Mouse (Mus musculus): Measurements from ENCODE around the gene Cog5.

Gene Cog5

DNA sequence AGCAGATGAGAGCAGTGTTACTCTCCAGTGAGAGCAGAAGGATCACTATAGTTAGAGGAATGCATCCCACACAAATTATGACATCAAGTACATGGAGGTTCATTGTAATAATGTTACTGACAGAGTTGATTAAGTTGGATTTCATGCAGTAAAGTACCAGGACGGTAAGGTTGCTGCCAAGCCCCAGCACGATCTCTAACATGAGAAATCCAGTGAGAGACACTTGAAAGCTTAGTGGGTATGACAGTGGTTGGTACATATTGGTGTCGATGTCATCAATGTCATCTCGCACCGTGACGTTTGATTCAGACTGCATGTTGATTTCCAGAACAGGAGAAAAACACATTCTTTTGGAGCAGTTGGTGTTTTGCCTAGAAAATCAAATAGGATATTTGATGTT is 55.0 kb downstream of the Cog5 start:
- no peak for DNase-seq (ENCODE audit: low read depth)

DNA sequence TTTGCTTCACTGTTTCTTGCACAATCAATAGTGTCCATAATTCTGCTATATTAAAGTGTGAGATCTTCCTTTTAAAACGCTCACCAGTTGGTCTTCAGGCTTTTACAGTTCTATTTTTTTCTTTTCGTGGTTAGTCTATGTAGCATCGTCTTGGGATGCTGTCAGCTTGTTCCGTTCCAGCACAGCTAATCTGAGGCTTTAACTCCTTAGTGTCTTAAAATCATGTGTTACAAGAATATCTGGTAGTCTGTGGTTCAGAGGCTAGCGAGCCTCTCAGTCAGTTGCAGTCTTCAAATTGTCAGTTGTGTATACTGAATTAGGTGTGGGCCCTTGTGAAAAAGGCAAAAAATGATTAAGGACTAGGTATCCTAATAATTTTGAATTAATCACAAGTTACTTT is 57.6 kb downstream of the Cog5 start:
- DNase-seq (ENCODE audit: low read depth) = no peak

DNA sequence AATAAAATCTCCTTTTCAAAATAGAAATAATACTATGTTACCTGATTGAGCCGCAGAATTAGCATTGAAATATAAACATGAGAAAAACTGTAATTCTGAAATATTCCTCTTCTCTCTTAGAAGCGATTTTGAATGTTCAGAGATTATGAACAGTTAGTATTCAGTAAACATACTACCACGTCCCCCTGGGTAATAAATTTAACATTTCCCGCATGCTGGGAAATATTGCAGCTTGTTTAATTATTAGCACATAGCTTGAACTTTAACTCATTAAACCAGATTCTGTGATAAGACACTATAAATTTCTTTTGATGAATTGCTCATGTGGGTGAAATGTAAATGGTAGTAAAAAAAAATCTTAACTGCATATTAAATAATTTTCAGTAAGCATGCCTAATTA is 58.1 kb downstream of the Cog5 start:
- DNase-seq (ENCODE audit: low read depth) = no peak

DNA sequence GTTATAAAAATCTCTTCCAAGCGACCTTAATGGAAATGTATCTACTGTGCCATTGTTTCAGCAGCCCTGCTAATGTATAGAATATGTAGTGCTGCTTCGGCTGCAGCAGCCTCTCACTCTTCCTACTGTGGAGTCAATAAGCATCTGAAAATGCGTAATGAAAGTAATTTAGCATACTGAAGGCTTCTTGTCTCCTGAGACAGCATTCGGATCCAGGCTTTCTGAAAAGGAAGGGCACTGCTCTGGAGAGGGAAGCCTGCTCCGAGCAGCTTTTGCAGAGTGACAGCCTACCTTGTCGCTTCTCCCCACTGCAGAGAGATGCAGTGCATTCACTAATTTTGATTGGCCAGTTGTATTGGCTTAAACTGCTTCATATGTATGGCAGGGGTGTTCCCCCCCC is 58.9 kb downstream of the Cog5 start, which contains the start of gene Gpr22:
TSS of gene Gpr22 (minus strand) at position 348 of the 400 bp plus-strand sequence.
- no peak for DNase-seq (ENCODE audit: low read depth)

DNA sequence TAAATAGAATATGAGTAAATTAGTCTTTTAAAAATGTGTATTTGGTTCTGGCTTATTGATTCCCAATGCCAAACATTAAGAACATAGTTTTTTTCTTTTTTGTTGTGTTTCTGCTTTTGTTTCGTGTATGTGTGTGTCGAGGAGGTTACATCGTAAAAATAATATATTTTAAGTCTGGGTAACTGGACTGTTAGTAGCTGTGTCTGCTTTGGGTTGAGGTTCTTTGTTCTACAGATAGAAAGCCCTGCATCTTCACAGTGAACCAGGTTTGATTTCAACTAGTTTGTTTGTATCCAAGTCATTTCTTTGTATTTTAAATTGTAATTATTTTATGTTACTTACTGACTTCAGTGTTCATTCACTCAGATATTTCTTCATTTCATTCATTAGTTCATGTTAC is 59.4 kb downstream of the Cog5 start:
- DNase-seq (ENCODE audit: low read depth) = no peak

DNA sequence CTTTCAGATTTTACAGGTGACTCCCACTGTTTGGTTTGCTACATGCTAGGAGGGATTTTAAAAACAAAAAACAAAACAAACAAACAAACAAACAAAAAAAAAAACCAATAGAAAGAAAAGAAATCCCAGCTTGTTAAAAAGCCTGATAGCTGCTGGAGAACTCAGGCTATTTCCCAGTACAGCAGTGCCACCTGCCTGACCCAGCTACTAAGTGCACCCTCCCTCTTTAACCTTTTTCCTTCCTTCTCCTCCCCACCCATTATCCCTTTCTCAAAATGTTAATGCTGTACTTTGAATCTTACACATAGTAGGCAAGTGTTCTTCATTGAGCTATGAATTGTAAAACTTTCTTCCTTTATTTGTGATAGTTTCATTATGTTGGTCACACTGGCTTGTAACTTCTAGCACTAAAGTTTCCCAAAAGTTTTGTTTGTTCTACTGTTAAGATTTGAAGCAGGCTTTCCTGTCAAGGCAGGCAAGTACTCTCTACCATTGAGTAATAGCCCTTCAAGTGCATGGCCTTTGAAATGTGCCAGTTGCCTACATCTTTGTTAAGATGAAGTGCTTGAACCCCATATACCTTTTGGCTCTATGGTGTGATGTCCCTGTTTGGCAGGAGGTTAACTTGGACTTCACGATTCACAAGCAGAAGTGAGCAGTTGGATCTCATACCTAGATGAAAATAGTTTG is 65.1 kb downstream of the Cog5 start:
- DNase-seq (ENCODE audit: low read depth) = peak; percentile 17

DNA sequence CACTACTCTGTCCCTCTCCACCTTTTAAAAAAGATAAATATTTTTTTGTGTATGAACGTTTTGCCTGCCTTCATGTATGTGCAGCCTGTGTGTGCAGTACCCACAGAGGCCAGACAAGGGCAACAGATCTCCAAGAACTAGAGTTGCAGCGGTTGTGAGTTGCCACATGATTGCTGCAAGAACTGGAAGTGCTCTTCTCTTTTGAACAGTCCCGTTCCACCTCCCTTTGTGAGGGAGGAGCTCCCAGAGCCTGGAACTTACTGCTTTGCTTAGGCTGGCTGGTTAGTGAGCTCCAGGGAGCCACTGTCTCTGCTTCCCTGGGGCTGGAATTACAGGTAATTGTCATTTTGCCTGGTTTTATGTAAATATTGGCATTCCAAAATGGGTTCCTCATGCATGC is 69.9 kb downstream of the Cog5 start:
- no peak for DNase-seq (ENCODE audit: low read depth)

DNA sequence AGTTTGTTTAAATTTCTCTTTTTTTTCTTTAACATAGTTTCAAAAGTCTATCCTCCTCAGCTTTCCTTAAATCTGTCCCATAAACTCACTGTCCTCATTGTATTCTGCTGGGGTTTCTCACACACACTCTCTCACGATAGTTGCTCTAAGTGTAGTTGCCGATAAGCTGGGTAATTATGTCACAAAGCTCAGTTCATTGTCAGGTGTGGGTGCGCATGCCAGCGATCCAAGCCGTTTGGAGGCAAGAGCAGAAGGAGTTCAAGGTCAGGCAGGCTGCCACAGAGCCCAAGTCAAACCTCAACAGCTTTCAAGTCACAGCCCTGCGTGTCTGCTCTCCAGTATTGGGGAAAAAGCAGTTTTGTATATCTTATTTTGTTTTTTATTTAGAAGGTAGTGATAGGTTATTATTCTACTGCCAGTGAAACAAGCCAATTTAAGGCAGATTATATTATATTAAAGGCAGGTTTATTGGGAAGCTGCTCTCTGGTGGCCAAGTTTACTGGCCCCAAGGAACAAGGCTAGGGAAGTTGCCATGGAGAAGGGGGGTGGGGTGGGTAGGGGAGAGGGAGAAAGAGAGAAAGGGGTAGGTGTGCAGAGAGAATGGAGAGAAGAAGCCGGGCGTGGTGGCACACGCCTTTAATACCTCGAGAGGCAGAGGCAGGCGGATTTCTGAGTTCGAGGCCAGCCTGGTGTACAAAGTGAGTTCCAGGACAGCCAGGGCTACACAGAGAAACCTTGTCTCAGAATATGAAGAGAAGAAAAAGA is 71.0 kb downstream of the Cog5 start:
- DNase-seq (ENCODE audit: low read depth) = no peak

DNA sequence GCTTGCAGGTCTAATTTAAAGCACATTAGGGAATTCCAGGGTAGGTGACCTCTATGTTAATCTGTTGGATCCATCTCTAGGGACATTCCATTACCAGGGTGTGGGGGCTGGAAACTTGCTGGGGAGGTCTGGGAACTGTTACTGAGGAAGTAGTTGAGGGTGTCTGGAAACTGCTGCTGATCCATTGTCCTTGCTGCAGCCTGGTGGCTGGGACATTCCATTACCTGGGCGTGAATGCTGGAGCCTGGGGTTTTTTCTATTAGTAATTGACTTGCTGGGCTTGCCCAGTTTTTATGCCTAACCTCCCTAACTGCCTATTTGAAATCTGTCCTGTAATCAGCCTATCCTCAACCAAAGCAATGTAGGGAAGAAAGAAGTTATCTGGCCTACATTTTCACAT is 72.0 kb downstream of the Cog5 start:
- DNase-seq (ENCODE audit: low read depth) = no peak

DNA sequence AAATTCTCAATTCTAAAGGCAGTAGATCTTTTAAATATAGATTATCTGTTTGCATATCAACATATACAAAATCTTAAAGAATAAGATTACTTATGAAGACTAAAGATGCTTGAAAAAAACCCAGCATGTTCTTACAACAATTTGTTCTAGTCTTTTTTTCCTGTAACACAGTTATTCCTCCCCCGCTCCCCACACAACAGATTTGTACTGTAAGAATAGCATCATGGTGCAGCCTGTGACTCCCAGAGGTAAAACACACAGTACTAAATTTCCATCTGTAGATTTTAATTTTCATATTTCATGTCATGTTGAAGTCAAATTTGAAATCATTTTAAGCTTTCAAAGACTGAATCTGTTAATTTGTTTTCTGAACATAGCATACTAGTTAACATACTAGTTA is 75.5 kb downstream of the Cog5 start:
- no peak for DNase-seq (ENCODE audit: low read depth)

DNA sequence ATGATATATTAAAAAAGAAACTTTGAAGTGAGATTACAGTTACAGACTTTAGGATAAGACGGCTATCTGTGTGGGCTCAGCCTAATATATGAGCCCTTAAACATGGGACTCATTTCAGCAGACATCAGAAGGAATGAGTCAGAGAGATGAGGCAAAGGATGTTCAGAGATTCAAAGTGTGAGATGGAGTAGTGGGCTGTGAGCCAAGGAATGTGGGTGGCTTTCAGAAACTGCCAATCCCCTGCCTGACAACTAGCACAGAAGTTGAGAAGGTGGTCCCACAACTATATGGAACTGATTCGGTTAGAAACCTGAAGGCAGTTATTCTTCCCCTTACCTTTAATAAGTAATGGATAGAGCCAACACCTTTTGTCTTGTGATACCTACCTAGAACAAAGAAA is 79.9 kb downstream of the Cog5 start:
- DNase-seq (ENCODE audit: low read depth) = no peak

DNA sequence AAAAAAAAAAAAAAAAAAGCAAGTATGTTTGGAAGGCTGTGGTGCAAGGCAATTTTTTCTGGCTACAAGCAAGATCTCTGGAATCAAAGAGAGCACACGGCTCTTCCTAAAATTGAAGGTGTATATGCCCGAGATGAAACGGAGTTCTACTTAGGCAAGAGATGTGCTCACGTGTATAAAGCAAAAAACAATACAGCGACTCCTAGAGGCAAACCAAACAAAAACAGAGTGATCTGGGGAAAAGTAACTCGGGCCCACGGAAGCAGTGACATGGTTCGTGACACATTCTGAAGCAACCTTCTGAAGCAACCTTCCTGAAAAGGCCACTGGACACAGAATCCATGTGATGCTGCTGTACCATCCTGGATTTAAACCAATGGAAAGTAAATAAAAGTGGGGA is 92.6 kb downstream of the Cog5 start:
- DNase-seq (ENCODE audit: low read depth) = no peak

DNA sequence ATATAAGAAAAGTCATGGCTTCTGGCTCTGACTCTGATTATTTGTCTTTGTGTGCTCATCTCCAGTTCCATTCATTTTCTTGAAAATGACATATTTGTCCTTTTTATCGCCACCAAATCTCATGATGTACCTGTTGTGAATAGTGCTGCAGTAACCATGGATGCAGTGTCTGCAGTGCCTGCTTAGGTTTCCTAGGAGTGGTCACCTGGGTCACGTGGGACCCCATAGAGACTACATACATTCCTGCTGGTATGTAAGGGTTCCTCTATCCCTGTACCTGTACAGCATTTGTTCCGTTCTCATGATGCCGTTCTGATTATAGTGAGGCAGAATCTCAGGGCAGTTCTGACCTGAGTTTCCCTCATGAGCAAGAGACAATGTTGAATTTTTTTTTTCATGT is 95.2 kb downstream of the Cog5 start:
- DNase-seq (ENCODE audit: low read depth) = no peak

DNA sequence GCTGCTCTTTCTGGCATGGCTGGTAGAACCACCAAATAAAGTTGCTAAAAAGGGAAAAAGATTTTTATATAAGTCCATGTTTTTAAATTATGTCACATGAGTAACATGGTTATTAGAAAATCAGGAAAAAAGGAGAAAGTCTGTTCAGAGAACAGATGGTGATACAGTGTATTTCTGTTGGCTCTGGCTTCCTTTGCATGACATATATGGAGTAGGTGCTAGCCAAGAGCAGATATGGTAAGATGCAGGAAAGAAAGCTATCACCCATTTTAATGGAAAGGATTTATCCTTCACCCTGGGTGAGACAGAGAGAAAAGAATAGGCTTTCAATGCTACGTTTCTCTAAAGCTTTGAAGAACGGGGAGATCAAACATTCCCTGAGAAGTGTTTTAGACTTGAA is 99.8 kb downstream of the Cog5 start:
- no peak for DNase-seq (ENCODE audit: low read depth)

DNA sequence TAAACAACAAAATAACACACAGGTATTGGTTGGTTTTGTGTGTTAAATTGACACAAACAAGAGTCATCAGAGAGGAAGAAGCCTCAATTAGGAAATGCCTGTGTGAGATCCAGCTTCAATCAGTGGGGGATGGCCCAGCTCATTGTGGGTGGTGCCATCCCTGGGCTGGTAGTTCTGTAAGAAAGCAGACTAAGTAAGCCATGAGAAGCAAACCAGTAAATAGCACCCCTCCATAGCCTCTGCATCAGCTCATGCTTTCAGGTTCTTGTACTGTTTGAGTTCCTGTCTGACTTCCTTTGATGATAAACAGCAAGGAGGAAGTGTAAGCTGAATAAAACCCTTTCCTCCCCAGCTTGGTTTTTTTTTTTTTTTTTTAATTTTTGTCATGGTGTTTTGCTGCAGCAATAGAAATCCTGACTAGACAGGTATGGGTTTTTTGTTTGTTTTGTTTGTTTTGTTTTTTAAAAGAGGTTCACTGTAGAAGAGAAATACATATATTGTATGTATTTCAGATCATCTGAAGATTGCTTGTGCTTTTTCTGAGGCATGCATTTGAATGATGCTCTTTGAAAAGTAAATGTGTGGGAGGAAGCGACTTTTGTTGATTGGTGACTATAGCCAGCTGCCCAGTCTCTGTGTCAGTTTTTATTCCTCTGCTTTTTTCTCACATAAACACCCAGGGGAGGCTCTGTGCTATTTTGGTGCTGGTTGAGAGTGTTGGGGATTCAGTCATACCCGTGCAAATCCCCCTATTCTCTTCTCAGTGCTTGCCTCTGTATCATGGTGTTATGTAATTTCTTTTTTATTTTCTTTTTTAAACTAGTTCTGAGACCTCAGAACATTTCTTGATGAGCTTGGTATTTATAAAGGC is 101.5 kb downstream of the Cog5 start:
- no peak for DNase-seq (ENCODE audit: low read depth)

DNA sequence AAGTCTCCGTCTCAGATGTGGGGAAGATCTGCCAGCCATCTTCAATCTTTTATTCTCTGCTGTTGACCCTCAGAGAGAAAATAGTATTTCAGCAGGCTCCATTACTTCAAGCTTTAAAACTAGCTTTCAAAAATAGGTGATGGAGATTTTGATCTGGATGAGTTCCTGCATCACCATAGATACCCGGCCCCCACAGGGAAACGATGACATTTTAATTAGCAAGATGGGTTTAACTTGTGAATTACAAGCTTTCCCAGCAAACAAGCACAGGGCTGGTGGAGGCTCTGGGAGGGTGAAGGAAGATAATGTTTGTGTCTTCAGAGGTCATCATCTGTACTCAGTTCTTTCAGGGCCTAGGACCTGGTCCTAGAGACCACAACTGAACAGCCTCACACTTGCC is 118.9 kb downstream of the Cog5 start:
- no peak for DNase-seq (ENCODE audit: low read depth)

DNA sequence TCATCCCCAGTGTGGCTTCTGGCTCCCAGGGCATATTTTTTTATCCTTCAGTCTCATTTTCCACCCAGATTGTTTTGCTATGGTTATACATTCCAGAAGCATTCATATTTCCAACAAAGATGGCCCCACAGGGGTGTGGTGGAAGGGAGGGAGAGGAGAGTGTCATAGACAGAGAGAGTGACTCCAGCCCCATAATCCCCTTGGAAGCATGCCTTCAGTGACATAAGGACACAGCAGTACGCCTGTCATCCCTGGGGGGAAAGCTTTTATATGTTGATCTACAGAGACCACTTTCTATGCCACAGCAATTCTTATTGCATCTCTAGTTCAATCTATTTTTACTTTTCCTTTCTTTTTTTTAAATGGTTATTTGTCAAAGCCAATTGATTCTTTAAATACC is 129.6 kb downstream of the Cog5 start:
- no peak for DNase-seq (ENCODE audit: low read depth)

DNA sequence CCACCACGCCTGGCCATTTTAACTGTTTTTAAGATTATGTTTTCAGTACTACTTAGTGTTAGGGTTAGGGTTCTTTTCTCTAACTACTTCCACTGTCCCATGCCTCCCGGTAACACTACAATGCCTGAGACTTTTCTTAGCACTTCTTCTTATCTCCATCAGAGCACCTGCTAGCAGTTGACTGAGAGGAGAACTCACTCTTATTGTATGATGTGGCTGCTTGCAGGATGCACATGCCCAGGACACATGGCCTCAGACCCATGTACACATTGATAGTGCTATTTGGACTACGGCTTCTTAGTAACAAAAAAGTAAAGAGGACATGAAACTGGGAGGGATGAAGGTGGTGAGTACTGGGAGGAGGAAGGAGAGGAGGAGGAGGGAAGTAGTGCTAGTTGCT is 133.9 kb downstream of the Cog5 start:
- DNase-seq (ENCODE audit: low read depth) = peak; percentile 17

DNA sequence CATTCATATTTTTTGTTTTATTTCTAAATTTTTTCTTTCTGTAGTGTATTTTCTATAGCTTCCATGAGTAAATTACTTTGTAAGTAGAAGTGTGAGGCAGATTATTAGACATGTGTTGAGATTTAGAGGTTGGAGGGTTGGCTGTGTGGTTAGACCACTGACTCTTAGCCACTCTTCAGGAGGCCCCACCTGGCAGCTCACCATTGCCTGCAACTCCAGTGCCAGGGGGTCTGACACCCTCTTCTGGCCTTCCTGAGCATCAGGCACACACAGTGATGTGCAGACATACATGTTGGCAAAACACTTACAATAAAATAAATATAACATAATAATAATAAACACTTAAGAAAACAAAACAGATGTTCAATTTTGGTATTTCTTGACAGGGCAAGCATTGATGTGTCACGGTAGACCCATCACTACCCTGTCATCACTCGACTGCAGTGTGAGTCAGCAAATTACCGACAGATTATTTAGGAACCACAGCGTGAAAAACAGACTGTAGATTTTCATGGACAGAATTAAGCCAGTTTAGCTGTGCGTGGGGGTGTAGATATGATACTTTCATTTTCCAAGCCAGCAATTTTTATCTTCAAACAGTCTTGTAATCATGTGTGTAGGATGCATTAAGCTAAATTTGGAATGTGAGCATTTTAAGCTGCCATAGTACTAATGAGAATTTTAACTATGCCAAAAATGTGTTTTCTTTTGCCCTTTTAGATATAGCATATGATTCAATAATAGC is 151.9 kb downstream of the Cog5 start:
- DNase-seq (ENCODE audit: low read depth) = peak; percentile 21

DNA sequence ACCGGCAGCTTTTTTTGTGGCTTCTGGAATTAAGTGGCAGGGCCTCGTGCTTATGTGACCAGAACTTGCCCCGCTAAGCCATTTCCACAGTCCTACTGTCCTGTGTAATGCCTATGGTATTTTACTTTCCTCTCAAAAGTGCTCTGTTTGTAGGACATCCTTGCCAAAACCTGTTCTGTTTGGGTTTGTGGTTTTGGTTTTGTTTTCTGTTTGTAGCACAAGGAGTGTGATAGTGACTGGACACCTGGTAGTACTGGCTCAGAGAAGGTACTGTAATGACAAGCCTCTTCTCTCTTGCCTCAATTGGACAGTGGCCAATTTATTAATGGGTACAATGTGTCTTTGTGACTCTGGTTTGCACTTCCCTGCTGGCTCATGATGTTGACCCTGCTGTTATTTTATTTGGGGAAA is 163.4 kb downstream of the Cog5 start:
- no peak for DNase-seq (ENCODE audit: low read depth)

DNA sequence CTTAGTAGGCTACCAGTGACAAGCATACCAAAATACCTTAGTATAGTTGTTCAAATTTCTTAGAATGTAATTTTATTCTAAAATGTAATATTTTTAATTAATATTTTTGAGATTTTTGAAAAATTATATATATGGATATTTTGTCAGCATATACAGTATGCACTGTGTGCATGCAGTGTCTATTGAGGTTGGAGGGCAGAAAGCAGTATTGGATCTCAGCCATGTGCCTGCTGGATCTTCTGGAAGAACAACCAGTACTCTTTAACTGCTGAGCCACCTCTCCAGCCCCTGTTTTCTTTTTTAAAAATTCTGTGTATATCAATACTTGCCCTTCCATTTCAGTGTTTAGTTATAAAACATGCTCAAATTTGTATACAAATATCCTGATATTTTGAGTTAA is 164.4 kb downstream of the Cog5 start:
- DNase-seq (ENCODE audit: low read depth) = no peak

DNA sequence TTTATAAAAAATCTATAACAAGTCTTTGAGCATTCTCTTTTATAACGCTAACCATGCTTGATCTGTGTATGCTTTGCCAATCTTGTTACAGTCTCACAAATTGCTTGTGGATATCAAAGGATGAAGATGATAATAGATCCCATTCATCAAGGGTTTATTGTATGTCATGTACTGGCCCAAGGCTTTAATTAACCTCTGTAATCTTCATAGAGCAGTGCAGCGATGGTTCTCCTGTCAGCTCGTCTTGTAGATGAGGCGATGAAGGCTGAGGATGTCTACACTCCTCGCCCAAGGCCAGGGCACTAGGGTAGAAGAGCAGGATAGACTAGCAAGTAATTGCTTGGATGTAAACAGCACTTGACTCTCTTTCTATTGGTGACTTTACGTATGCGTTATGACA is 164.9 kb downstream of the Cog5 start:
- no peak for DNase-seq (ENCODE audit: low read depth)

All from c-Kit-positive CD71-positive TER-119-negative erythroid progenitor cells, embryonic 14.5 days (primary cell).